ENCODE assay signal across 8 mouse cellular contexts in genomic region chr4:46374869-46375368, GRCm38 (mm10). TPM values are rescaled to one million over a fixed set of nuclear protein-coding genes. Genes with fewer than 3 reads are reported as not detected.
A peak's percentile ranks its signal among the peaks of the same experiment; 100 is the strongest.
DNase-seq lines count a peak whose midpoint lies in the region; ATAC-seq lines count a peak whose summit lies in the region.

No protein-coding gene starts in this region.

- peak; percentile 78 for ATAC-seq in embryonic facial prominence, embryonic 14.5 days (ENCODE audit: low read depth)
- peak; percentile 68 for ATAC-seq in limb, embryonic 13.5 days (ENCODE audit: low FRiP score, low read depth)
- ATAC-seq in midbrain, embryonic 16.5 days, result peak; percentile 58

- H3K4me3 ChIP-seq in embryonic facial prominence, embryonic 14.5 days (ENCODE audit: low read depth, low read length), result peak overlapping the region; percentile 34
- H3K4me3 ChIP-seq in limb, embryonic 13.5 days, result peak overlapping the region; percentile 42
- peak overlapping the region; percentile 29 for H3K4me3 ChIP-seq in midbrain, embryonic 16.5 days (ENCODE audit: low read depth, low read length)

- peak; percentile 84 for DNase-seq in 416B (ENCODE audit: low read depth)
- DNase-seq in adrenal gland, postnatal 4 days (ENCODE audit: low spot score in 2 of 2), result peak; percentile 35 to 71
- peak; percentile 84 for DNase-seq in embryonic facial prominence, embryonic 14.5 days (ENCODE audit: low spot score)
- peak; percentile 74 to 77 for DNase-seq in heart, adult 9 months (ENCODE audit: low spot score in 2 of 2)
- DNase-seq in kidney, adult 9 months, result peak; percentile 93
- peak; percentile 76 to 88 for DNase-seq in spleen, postnatal 10 days (ENCODE audit: low spot score in 2 of 2)

- H3K4me2 ChIP-seq in embryonic facial prominence, embryonic 14.5 days (ENCODE audit: low read depth, low read length), result peak overlapping the region; percentile 62
- peak overlapping the region; percentile 68 for H3K4me2 ChIP-seq in limb, embryonic 13.5 days (replicated peaks)
- peak overlapping the region; percentile 52 for H3K4me2 ChIP-seq in midbrain, embryonic 16.5 days (ENCODE audit: low read length)

- no peak overlapping the region for H3K27ac ChIP-seq in embryonic facial prominence, embryonic 14.5 days (replicated peaks; ENCODE audit: low read depth, low read length)
- H3K27ac ChIP-seq in limb, embryonic 13.5 days, result no peak overlapping the region
- H3K27ac ChIP-seq in midbrain, embryonic 16.5 days (ENCODE audit: low read length), result no peak overlapping the region

- H3K9ac ChIP-seq in embryonic facial prominence, embryonic 14.5 days (ENCODE audit: low read depth, low read length), result peak overlapping the region; percentile 51
- peak overlapping the region; percentile 50; the same call in 1 of the 2 replicates for H3K9ac ChIP-seq in limb, embryonic 13.5 days
- peak overlapping the region; percentile 32; the same call in 1 of the 2 replicates for H3K9ac ChIP-seq in midbrain, embryonic 16.5 days (ENCODE audit: low read depth, low read length)

- 19% methylated on average over 22 of the region's 22 CpGs for WGBS in embryonic facial prominence, embryonic 14.5 days
- 16% methylated on average over 22 of the region's 22 CpGs for WGBS in limb, embryonic 13.5 days
- 23% methylated on average over 22 of the region's 22 CpGs for WGBS in midbrain, embryonic 16.5 days

- no peaks in the 10 kb centered on the region for H3K9me3 ChIP-seq in embryonic facial prominence, embryonic 14.5 days (ENCODE audit: control insufficient read depth, low read length)
- no peaks in the 10 kb centered on the region for H3K9me3 ChIP-seq in limb, embryonic 13.5 days
- H3K9me3 ChIP-seq in midbrain, embryonic 16.5 days (replicated peaks; ENCODE audit: control insufficient read depth, low read length, poor library complexity, severe bottlenecking), result no peaks in the 10 kb centered on the region

- peaks cover 24% of the 10 kb centered on the region for H3K36me3 ChIP-seq in embryonic facial prominence, embryonic 14.5 days (ENCODE audit: control insufficient read depth, insufficient read depth, low read length)
- H3K36me3 ChIP-seq in limb, embryonic 13.5 days, result peaks cover 32% of the 10 kb centered on the region
- H3K36me3 ChIP-seq in midbrain, embryonic 16.5 days (ENCODE audit: control insufficient read depth, insufficient read depth, low read length), result peaks cover 18% of the 10 kb centered on the region

- H3K27me3 ChIP-seq in embryonic facial prominence, embryonic 14.5 days (replicated peaks; ENCODE audit: control insufficient read depth, insufficient read depth, low read length), result no peaks in the 10 kb centered on the region
- 0 out of 2 replicates have a peak, but pooled peaks cover 5% of the 10 kb centered on the region for H3K27me3 ChIP-seq in limb, embryonic 13.5 days
- H3K27me3 ChIP-seq in midbrain, embryonic 16.5 days (ENCODE audit: control insufficient read depth, insufficient read depth, low read depth, low read length), result peaks cover 4% of the 10 kb centered on the region

- H3K4me1 ChIP-seq in embryonic facial prominence, embryonic 14.5 days (ENCODE audit: control insufficient read depth, insufficient read depth, low read length), result no peaks in the 10 kb centered on the region
- H3K4me1 ChIP-seq in limb, embryonic 13.5 days, result peaks cover 10% of the 10 kb centered on the region
- H3K4me1 ChIP-seq in midbrain, embryonic 16.5 days (ENCODE audit: control insufficient read depth, insufficient read depth, low read length), result 0 out of 2 replicates have a peak, but pooled peaks cover 4% of the 10 kb centered on the region

RNA-seq across cellular contexts. Expression of gene Trmo, which starts 14.3 kb away (rescaled TPM):
- total RNA-seq in adrenal gland, postnatal 4 days (2021), result 1 to 10 TPM; 7.4 to 7.8 TPM
- polyA plus RNA-seq in embryonic facial prominence, embryonic 14.5 days (2014; fragmentation: Nextera tagmentation; extraction: Ambion mirVana), result 8.8 and 10.0 TPM in 2 replicates
- 9.2 and 9.5 TPM in 2 replicates for polyA plus RNA-seq in limb, embryonic 13.5 days (2015; fragmentation: Nextera tagmentation; extraction: Ambion mirVana)
- polyA plus RNA-seq in midbrain, embryonic 16.5 days (2015; fragmentation: Nextera tagmentation; extraction: Ambion mirVana), result 8.6 and 9.0 TPM in 2 replicates

RNA-seq across cellular contexts. Expression of gene Foxe1, which starts 31.5 kb away (rescaled TPM):
- not detected for total RNA-seq in adrenal gland, postnatal 4 days (2021)
- 1.6 and 1.7 TPM in 2 replicates for polyA plus RNA-seq in embryonic facial prominence, embryonic 14.5 days (2014; fragmentation: Nextera tagmentation; extraction: Ambion mirVana)
- not detected in 2 replicates for polyA plus RNA-seq in limb, embryonic 13.5 days (2015; fragmentation: Nextera tagmentation; extraction: Ambion mirVana)
- not detected in 2 replicates for polyA plus RNA-seq in midbrain, embryonic 16.5 days (2015; fragmentation: Nextera tagmentation; extraction: Ambion mirVana)

RNA-seq across cellular contexts. Expression of gene Hemgn, which starts 38.4 kb away (rescaled TPM):
- total RNA-seq in adrenal gland, postnatal 4 days (2021), result 10 to 100 TPM in 1 of 2 experiments, 1 to 10 TPM in 1; 7.3 to 17.9 TPM
- 0.47 and 0.51 TPM in 2 replicates for polyA plus RNA-seq in embryonic facial prominence, embryonic 14.5 days (2014; fragmentation: Nextera tagmentation; extraction: Ambion mirVana)
- polyA plus RNA-seq in limb, embryonic 13.5 days (2015; fragmentation: Nextera tagmentation; extraction: Ambion mirVana), result 0.52 and 3.3 TPM in 2 replicates
- not detected in 2 replicates for polyA plus RNA-seq in midbrain, embryonic 16.5 days (2015; fragmentation: Nextera tagmentation; extraction: Ambion mirVana)
